Mouse (Mus musculus) gastrocnemius, postnatal 14 days (tissue): ENCODE results near the gene Saal1. TPM values are rescaled to one million over a fixed set of nuclear protein-coding genes. Genes with fewer than 3 reads are reported as not detected.

ENCODE experiments used
- DNase-seq: peaks from one replicate; pipeline ENCODE4 v3.0.0; 2021; ENCODE audit warnings: mixed read lengths
- intact Hi-C: fragments of 180-260 bp; cut with DNase I; formaldehyde crosslinking; loops from one replicate; pipeline ENCODE4 v1.15.1; 2025; ENCODE audit warnings: low total_unique reads
- total RNA-seq, 2 experiments: library from RNA; stranded (reverse); gene quantifications; 2 replicates each; pipeline ENCODE4 v1.2.3; 2021

Saal1 gene
- total RNA-seq, 2 experiments from 2014 or later: 4.1 to 4.9 TPM

GRCm38 (mm10) chr7:46639692-46640031, 70.8 kb downstream of the Saal1 start, which contains the start of gene Sergef:
TSS of gene Sergef (minus strand) at chr7:46639807.
- DNase-seq: peak; percentile 88
- intact Hi-C loops: loop anchor here (10.0 kb wide), 1 partner anchor 75 kb away; the partner anchor contains the start of genes Saa3 and Saal1

GRCm38 (mm10) chr7:46638889-46639691, 71.4 kb downstream of the Saal1 start:
- intact Hi-C loops: no loop called here

More at GRCm38 (mm10) chr7:46638889-46639691, 71.4 kb downstream of the Saal1 start:
- DNase-seq: peak; percentile 10

Other genes with a start within 250 kb of the Saal1 start
- 1 to 10 TPM; 3.6 to 4.7 TPM for gene Sergef, start 70.9 kb downstream of the Saal1 start, total RNA-seq
- 1 to 10 TPM in 1 of 2 experiments, under 1 TPM in 1; 0.47 to 1.4 TPM for gene Tph1, start 38.1 kb downstream of the Saal1 start, total RNA-seq
- gene Saa3, start 5.0 kb upstream of the Saal1 start, total RNA-seq: not detected
- not detected for gene Saa4, start 21.9 kb upstream of the Saal1 start, total RNA-seq
- under 1 TPM in 1 of 2 experiments, not detected in 1; 0.40 TPM for gene Saa1, start 32.3 kb upstream of the Saal1 start, total RNA-seq
- under 1 TPM in 1 of 2 experiments, not detected in 1; 0.35 TPM for gene Saa2, start 41.1 kb upstream of the Saal1 start, total RNA-seq
- gene Hps5, start 85.4 kb upstream of the Saal1 start, total RNA-seq: 10 to 100 TPM; 10.5 to 11.9 TPM
- 10 to 100 TPM; 14.5 to 16.8 TPM for gene Gtf2h1, start 85.4 kb upstream of the Saal1 start, total RNA-seq
- 1,000 to 10,000 TPM; 2,600 to 2,686 TPM for gene Ldha, start 130.8 kb upstream of the Saal1 start, total RNA-seq
- not detected for gene Ldhc, start 150.5 kb upstream of the Saal1 start, total RNA-seq
- gene Tsg101, start 209.3 kb upstream of the Saal1 start, total RNA-seq: 10 to 100 TPM; 43.4 to 49.2 TPM
- gene Uevld, start 247.8 kb upstream of the Saal1 start, total RNA-seq: 10 to 100 TPM; 10.2 TPM